Mouse (Mus musculus) megakaryocyte-erythroid progenitor cell, adult 5-6 weeks (primary cell): ENCODE measurements around the gene Vmn2r100. TPM values are rescaled to one million over a fixed set of nuclear protein-coding genes. Genes with fewer than 3 reads are reported as not detected.

Experiments
- ATAC-seq: replicated peaks from 2 replicates; pipeline ENCODE4 v1.8.0; 2016; ENCODE audit warnings: mild to moderate bottlenecking, inconsistent platforms; ENCODE audit not compliant: severe bottlenecking, poor library complexity, low FRiP score, low TSS enrichment
- total RNA-seq, 2 experiments: library from RNA; stranded (forward) in 1 of 2; stranded (reverse) in 1 of 2; fragments of 200-1000, 215-1000 nt in 1 of 2; fragments of >200 nt in 1 of 2; fragmentation: Nextera tagmentation in 1 of 2; gene quantifications; 2 replicates each; pipeline ENCODE4 v1.2.3; 2014 to 2017

Vmn2r100 gene
- total RNA-seq (2014; fragmentation: Nextera tagmentation) = not detected in 2 replicates
- not detected in 2 replicates for total RNA-seq (2017)

DNA sequence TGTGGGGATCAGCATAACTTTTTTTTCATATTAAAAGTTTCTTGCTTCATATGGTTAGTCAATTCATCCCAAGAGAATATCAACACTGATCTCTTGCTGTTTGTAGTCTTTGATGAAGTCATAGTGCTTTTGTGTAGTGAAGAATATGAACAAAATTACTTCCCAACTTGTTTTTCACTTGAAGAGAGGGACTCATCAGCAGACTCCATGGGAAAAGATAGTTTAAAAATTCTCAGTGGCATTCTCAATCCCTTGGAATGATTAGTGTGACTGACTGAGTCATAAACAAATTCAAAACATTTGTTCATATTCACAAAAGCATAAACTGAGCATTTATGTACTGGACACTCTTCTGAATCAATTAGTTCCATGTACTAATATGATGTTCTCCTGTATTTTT is at the start of gene Vmn2r100:
Gene Vmn2r100, plus strand, starts transcription at position 301 of the 400 bp plus-strand sequence.
- ATAC-seq = no peak

DNA sequence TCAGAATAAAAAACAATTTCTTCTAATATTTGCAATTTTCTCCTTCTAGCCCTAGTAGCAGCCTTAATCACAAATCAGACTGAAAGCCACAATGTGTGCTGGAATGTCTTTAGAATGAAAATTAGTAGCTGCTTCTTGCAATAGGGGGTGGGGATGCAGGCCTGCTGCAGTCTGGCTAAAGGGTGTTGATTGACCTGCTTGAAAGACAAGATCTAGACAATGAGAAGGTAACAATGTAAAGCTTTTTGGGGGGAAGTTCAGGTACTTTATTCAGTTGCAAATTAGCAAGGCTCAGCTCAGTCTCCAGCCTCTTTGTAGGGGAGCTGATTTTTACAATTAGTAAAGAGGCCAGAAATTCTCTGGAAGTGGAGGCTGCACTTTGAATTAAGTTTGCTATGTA is 21.7 kb upstream of the Vmn2r100 start:
- no peak for ATAC-seq

DNA sequence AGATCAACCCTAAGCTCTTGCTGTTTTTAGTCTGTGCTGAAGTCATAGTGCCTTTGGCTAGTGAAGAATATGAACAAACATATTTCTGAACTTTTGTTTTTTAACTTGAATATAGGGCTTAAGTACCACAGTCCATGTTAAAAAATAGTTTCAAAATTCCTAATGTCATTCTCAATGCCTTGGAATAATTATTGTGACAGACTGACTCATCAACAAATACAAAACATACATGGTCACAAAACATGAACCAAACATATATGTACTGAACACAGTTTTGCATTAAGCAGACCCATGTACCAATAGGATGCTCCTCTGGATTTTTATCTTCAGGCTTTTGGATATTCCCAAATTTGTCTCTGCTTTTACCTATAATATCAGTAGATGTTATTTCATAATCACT is 72.4 kb downstream of the Vmn2r100 start, which contains the start of gene Vmn2r101:
Gene Vmn2r101, plus strand, starts transcription at position 301 of the 400 bp plus-strand sequence.
- no peak for ATAC-seq

Other genes with a start within 250 kb of the Vmn2r100 start
- gene Vmn2r99, start 142.8 kb upstream of the Vmn2r100 start, total RNA-seq (2014; fragmentation: Nextera tagmentation) = not detected in 2 replicates
- gene Vmn2r99, start 142.8 kb upstream of the Vmn2r100 start, total RNA-seq (2017) = not detected in 2 replicates
- not detected in 2 replicates for gene Vmn2r101, start 72.5 kb downstream of the Vmn2r100 start, total RNA-seq (2014; fragmentation: Nextera tagmentation)
- not detected in 2 replicates for gene Vmn2r101, start 72.5 kb downstream of the Vmn2r100 start, total RNA-seq (2017)
- gene Vmn2r102, start 155.6 kb downstream of the Vmn2r100 start, total RNA-seq (2014; fragmentation: Nextera tagmentation) = not detected in 2 replicates
- not detected in 2 replicates for gene Vmn2r102, start 155.6 kb downstream of the Vmn2r100 start, total RNA-seq (2017)